Comparison of ENCODE assay signal across 8 mouse cellular contexts in the genomic region with DNA sequence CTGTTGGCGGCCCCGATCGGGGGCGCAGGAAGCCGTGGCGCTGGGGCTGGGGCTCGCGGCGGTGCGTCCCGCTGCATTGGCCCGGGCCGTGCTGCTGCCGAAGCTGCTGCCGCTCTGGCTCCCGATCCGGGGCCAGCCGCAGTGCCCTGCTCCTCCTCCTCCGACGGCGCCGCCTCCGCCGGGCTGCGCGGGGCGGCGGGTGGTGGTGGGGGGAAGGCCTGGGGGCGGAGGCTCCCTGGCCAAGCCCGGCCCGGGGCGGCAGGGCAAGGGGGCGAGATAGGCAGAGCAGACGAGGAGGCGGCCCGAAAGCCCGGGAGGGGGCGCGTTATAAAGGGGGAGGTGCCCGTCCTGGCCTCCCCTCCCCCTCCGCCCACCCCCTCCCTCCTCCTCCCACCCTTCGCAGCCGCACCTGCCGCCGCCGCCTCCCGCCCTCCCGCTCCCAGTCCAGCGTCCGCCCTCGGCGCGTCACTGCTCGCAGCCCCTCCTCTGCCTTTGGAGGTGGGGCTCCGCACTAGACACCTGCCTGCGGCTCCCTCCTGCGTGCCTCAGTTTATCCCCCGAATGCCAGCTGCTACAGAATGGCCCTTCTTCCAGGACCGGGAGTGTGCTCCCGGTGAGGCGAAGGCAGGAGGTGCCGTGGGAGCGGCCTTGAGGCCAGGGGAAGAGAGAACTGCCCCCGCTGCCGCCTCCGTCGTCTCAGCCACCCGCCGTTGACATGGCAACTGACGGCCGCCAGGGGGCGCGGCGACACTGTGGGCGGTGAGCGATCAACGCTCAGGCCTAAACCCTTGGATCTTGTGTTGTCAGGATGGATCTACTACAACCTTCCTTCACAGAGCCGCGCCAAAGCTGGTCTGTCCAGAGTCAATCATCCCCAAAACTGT. TPM values are rescaled to one million over a fixed set of nuclear protein-coding genes. Genes with fewer than 3 reads are reported as not detected.
A peak's percentile ranks its signal among the peaks of the same experiment; 100 is the strongest.
DNase-seq lines count a peak whose midpoint lies in the region; ATAC-seq lines count a peak whose summit lies in the region.

A gene (minus strand): TSS at position 143 of the 884 bp plus-strand sequence.

- peak within 1 kb of the TSS; percentile 91 for H3K4me3 ChIP-seq in forebrain, embryonic 11.5 days (ENCODE audit: low read depth, low read length)
- peak within 1 kb of the TSS; percentile 74 for H3K4me3 ChIP-seq in heart, embryonic 16.5 days (ENCODE audit: low read length)
- peak within 1 kb of the TSS; percentile 94 for H3K4me3 ChIP-seq in liver, embryonic 15.5 days (replicated peaks)
- peak within 1 kb of the TSS; percentile 93 for H3K4me3 ChIP-seq in neural tube, embryonic 12.5 days

- peaks cover 4% of the 10 kb centered on the region for H3K4me1 ChIP-seq in forebrain, embryonic 11.5 days (replicated peaks; ENCODE audit: control insufficient read depth, insufficient read depth, low read length)
- peaks cover 29% of the 10 kb centered on the region for H3K4me1 ChIP-seq in heart, embryonic 16.5 days (ENCODE audit: control insufficient read depth, insufficient read depth, low read length)
- H3K4me1 ChIP-seq in liver, embryonic 15.5 days (replicated peaks) = peaks cover 54% of the 10 kb centered on the region
- H3K4me1 ChIP-seq in neural tube, embryonic 12.5 days = peaks cover 24% of the 10 kb centered on the region

- H3K27me3 ChIP-seq in forebrain, embryonic 11.5 days (ENCODE audit: control insufficient read depth, insufficient read depth, low read length) = no peaks in the 10 kb centered on the region
- H3K27me3 ChIP-seq in heart, embryonic 16.5 days (ENCODE audit: control insufficient read depth, insufficient read depth, low read length) = no peaks in the 10 kb centered on the region
- H3K27me3 ChIP-seq in liver, embryonic 15.5 days = no peaks in the 10 kb centered on the region
- H3K27me3 ChIP-seq in neural tube, embryonic 12.5 days (replicated peaks) = no peaks in the 10 kb centered on the region

- DNase-seq in CD8-positive naive resting alpha-beta T cell, adult 2 months (ENCODE audit: low read depth in 2 of 2, low spot score in 2 of 2) = peak; percentile 93 to 95
- DNase-seq in c-Kit-positive CD71-negative TER-119-negative erythroid progenitor cells, embryonic 14.5 days (ENCODE audit: low read depth) = peak; percentile 83
- DNase-seq in forebrain, embryonic 11.5 days (ENCODE audit: low spot score) = peak; percentile 95
- DNase-seq in kidney, postnatal 36 days = peak; percentile 92
- peak; percentile 73 for DNase-seq in telencephalon, adult 2 months (ENCODE audit: low read depth, low spot score)

- no peaks in the 10 kb centered on the region for H3K9me3 ChIP-seq in forebrain, embryonic 11.5 days (ENCODE audit: control insufficient read depth, low read length)
- H3K9me3 ChIP-seq in heart, embryonic 16.5 days (replicated peaks; ENCODE audit: control insufficient read depth, low read length) = no peaks in the 10 kb centered on the region
- no peaks in the 10 kb centered on the region for H3K9me3 ChIP-seq in liver, embryonic 15.5 days (replicated peaks)
- no peaks in the 10 kb centered on the region for H3K9me3 ChIP-seq in neural tube, embryonic 12.5 days

- ATAC-seq in forebrain, embryonic 11.5 days (replicated peaks; ENCODE audit: low FRiP score) = peak; percentile 87
- ATAC-seq in heart, embryonic 16.5 days (replicated peaks; ENCODE audit: extremely low read depth, insufficient read depth, low FRiP score) = peak; percentile 82
- ATAC-seq in liver, embryonic 15.5 days (ENCODE audit: insufficient read depth) = peak; percentile 81
- ATAC-seq in neural tube, embryonic 12.5 days (ENCODE audit: low FRiP score, low read depth) = peak; percentile 81

- peaks cover 16% of the 10 kb centered on the region; the same call in 1 of the 2 replicates for H3K36me3 ChIP-seq in forebrain, embryonic 11.5 days (ENCODE audit: control insufficient read depth, insufficient read depth, low read length)
- peaks cover 17% of the 10 kb centered on the region for H3K36me3 ChIP-seq in heart, embryonic 16.5 days (ENCODE audit: control insufficient read depth, insufficient read depth)
- H3K36me3 ChIP-seq in liver, embryonic 15.5 days (replicated peaks) = peaks cover 35% of the 10 kb centered on the region
- peaks cover 27% of the 10 kb centered on the region for H3K36me3 ChIP-seq in neural tube, embryonic 12.5 days

- peak within 1 kb of the TSS; percentile 93 for H3K27ac ChIP-seq in forebrain, embryonic 11.5 days (ENCODE audit: low read depth, low read length)
- peak within 1 kb of the TSS; percentile 97 for H3K27ac ChIP-seq in heart, embryonic 16.5 days (ENCODE audit: low read length)
- H3K27ac ChIP-seq in liver, embryonic 15.5 days (replicated peaks) = peak within 1 kb of the TSS; percentile 94
- peak within 1 kb of the TSS; percentile 97 for H3K27ac ChIP-seq in neural tube, embryonic 12.5 days

- under 1% methylated on average over 52 of the region's 79 CpGs for WGBS in forebrain, embryonic 11.5 days
- WGBS in heart, embryonic 16.5 days = 0% methylated on average over 61 of the region's 79 CpGs
- WGBS in liver, embryonic 15.5 days (ENCODE audit: insufficient replicate concordance) = under 1% methylated on average over 61 of the region's 79 CpGs
- WGBS in neural tube, embryonic 12.5 days = 0% methylated on average over 60 of the region's 79 CpGs

- peak within 1 kb of the TSS; percentile 71 for H3K9ac ChIP-seq in forebrain, embryonic 11.5 days (ENCODE audit: low read length)
- peak within 1 kb of the TSS; percentile 90 for H3K9ac ChIP-seq in heart, embryonic 16.5 days (ENCODE audit: low read length)
- H3K9ac ChIP-seq in liver, embryonic 15.5 days = peak within 1 kb of the TSS; percentile 90
- H3K9ac ChIP-seq in neural tube, embryonic 12.5 days = peak within 1 kb of the TSS; percentile 90

- H3K4me2 ChIP-seq in forebrain, embryonic 11.5 days (ENCODE audit: low read depth, low read length, severe bottlenecking) = peak within 1 kb of the TSS; percentile 67
- peak within 1 kb of the TSS; percentile 88 for H3K4me2 ChIP-seq in heart, embryonic 16.5 days (ENCODE audit: low read depth, low read length)
- peak within 1 kb of the TSS; percentile 94 for H3K4me2 ChIP-seq in liver, embryonic 15.5 days
- peak within 1 kb of the TSS; percentile 93 for H3K4me2 ChIP-seq in neural tube, embryonic 12.5 days (replicated peaks)

RNA-seq across cellular contexts. Expression of the gene that starts here (rescaled TPM):
- polyA plus RNA-seq in forebrain, embryonic 11.5 days (2014; fragmentation: Nextera tagmentation; extraction: Ambion mirVana) = 79.2 and 95.7 TPM in 2 replicates
- 57.1 and 59.8 TPM in 2 replicates for polyA plus RNA-seq in heart, embryonic 16.5 days (2015; fragmentation: Nextera tagmentation; extraction: Ambion mirVana)
- polyA plus RNA-seq in liver, embryonic 15.5 days (2015; fragmentation: Nextera tagmentation; extraction: Ambion mirVana) = 48.3 and 49.6 TPM in 2 replicates
- 97.8 and 103 TPM in 2 replicates for polyA plus RNA-seq in neural tube, embryonic 12.5 days (2016; fragmentation: Nextera tagmentation; extraction: Ambion mirVana)

Comparison
In these comparisons a context has a peak if more than half of its experiments do, and no peak if none do; other contexts are left out.
1. Peak in every context shown above with its lines: DNase-seq, ATAC-seq, H3K4me3 ChIP-seq and H3K27ac ChIP-seq.